Mouse (Mus musculus): ENCODE results near the gene Pik3r5.

Pik3r5 gene

DNA sequence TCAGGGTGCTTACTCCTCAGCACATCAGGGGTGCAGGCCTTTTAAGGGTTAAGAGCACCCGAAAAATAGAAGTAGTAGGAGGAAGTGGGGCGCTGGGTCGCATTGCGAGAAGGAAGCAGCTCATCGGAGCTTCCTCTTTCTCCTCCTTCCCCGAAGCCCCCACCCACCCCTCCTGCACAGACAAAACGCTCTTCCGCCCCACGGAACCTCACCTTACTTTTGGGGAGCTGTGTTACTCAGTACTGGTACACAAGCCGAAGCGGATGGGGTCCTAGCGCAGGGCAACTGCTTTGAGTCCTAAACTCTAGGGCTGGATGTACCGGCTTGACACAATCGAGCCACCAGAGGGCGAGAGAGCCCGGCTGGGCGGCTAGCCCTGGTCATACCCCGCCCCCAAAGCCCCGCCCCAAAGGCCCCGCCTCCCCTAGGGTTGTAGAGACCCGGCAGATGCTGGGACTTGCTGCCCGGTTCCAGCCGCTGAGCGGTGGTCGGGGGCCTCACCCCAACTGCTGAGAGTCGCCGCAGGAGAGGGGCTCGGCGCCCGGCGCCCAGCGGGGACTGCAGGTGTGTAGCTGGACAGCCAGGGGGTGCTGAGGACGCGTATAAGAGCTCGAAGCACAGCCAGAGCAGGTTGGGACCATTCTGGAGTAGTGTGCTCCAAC, at the start of gene Pik3r5:
TSS of gene Pik3r5 (plus strand) at position 423 of the 662 bp plus-strand sequence.
- peak; percentile 87 for DNase-seq (ENCODE audit: low spot score)

DNA sequence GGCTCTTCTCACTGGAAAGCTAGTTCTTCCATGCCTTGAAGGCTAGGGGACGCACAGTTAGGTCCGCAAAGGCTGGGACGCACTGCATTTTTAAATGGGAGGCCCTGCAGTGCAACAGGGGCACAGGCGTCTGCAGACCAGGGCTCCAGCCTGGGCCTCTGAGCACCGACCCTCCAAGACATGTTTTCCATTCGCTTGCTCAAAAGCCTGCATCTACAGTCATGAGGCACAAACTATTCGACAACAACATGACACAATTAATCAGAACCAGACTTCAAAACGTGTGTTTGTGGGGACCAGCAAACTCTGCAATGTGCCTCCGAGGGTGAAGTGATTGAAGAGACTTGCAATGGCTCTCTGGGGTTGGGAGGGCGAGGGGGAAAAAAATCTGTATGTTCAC, 48.4 kb upstream of the Pik3r5 start:
- DNase-seq (ENCODE audit: low spot score): no peak

DNA sequence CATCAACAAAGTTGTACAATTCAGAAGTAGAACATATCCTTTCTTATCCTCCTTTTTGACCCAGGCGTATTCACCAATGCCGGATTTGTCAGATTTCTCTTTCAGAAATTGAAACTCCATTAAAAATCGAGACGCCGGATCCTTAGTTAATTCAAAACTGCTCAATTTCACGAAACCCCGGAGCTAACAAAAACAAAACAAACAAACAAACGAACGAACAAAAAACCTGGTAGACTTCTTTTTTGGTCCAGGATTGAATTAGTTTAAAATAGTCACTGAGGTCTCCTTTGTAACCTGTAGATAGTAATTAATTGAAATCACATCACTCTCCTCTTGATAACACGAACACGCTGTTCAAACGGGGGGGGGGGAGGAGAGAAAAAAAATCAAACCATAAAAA, 47.8 kb upstream of the Pik3r5 start:
- no peak for DNase-seq (ENCODE audit: low spot score)

DNA sequence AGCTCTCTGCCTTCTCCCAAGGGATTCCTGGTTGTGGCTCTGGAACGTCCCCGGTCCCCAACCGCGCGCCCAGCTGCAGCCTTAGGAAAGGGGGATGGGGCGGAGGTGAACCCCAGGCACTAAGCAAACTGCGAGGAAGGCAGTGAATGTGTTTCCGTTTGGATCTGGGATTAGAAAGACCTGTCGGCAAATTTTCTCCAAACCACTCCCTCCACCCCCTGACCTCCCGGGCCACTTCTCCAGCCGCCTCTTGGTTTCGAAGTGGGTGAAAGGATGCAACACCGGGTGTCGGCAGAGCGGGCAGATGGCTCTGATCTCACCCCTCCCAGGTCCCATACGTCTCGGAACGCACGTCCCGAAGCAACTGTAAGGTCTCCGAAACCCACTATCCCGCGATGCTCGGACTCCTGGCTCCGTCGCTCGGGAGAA, 47.3 kb upstream of the Pik3r5 start:
- no peak for DNase-seq (ENCODE audit: low spot score)

DNA sequence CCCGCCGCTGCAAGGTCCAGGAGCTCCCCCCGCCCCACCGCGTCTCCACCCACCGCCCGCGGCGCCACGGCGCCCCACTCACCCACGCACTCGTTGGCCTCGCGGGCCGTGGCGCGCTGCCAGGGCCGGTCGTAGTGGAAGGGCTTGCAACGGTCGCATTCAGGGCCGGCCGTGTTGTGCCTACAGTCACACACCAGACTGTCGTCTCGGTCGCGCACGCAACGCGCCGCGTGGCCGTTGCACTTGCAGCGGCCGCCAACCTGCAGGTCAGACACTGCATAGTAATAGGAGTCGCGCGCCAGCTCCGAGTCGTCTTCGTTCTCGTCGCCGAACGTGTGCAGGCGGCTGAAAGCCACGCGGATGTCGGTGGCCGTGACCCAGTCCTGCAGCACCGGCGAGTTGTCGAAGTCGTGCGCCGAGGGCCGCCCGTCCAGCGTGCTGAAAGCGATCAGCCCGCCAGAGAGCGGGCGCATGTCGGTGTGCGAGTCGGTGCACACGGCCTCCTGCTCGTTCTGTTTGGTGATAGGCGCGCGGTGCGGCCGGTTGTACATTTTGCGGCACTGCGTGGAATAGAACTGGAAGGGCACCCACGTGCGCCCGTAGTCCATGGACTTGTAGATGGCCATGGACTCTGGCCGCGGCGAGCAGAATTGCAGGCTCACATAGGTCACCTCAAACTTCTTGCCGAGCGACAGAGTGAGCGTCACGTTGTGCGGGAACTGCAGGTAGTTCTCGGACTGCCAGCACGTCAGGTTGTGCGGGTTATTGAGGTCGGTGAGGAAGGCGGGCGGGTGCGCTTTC, 46.7 kb upstream of the Pik3r5 start:
- peak; percentile 66 for DNase-seq (ENCODE audit: low spot score)

DNA sequence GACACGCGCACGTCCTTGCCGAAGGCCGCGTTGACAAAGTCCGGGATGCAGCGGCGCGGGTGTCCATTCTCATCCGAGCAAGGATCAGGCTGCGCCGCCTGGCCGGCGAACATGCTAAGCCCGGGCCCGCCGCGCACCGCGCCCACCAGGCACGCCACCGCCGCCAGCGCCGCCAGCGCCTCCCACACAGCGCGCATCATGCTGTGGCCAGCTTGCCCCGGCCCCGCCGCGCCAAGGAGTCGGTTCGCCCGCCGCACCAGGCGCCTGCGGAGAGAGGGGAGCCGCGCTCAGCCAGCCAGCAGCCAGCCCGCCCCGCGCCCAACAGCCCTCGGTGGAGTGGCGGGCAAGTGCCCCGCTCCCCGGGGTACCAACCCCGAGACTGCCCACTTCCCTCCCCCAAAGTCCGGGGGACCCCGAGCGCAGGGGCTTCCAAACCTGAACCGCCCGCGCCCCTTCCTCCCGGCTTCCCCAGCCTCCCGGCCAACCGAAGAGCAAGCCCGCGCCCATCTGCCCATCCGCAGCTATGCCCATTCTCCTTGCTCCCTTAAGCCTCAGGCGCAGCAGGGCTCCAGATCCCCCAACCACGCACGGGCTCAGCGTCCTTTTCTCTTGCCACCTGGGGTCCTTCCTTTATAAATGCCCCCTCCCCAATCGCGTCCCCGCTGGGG, 45.9 kb upstream of the Pik3r5 start:
- DNase-seq (ENCODE audit: low spot score): peak; percentile 51

DNA sequence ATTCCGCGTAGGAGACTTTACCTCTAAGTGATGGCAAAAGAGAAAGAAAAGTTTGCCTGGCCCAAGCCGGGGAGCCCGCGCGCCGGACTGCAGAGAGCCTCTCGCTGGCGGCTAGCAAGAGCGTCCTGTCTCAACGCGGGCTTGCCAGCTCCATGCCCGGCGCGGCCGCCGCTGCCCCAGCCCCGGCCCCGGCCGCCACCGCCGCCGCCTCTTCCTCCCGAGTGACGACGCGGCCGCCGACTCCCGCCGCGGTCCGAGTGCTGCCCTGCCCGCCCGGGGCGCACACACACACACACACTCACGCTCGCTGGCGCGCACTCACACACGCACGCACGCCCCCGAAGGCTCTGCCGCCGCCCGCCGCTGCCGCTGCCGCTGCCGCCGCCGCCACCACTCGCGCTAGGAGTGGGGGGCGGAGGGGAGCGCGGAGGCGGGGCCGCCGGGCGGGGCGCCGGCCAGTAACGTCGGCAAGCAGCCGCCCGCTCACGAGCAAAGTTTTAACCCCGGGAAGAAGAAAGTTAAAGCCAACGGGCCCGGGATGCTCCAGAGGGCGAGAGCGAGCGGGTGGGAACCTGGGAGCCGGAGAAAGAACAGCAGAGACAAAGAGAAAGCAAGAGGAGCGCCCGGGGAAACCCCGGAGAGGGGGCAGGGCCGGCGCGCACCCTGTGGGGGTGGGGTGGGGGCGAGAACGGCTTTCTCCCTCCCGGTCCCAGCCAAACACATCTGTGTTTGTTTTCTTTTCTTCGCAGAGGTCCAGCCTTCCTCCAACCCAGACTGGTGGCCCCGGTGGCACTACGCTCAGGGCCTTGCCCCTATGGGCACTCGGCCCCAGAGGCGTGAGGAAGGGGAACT, 45.1 kb upstream of the Pik3r5 start:
- DNase-seq (ENCODE audit: low spot score): peak; percentile 63

DNA sequence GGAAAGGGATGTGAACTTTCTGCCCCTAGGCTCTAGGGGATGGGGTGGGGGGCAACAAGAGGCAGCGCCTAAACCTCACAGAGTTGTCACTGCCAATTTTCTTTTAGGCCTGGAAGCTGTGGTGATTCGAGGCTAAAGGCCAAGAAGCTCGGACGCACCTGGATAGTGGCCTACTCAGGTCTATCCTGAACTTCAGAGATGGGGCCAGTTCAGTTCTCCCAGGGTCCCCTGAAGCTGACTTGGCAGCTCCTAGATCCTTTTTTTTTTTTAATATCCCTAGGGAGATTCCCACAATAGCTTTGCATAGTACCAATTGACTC, 44.5 kb upstream of the Pik3r5 start:
- no peak for DNase-seq (ENCODE audit: low spot score)

DNA sequence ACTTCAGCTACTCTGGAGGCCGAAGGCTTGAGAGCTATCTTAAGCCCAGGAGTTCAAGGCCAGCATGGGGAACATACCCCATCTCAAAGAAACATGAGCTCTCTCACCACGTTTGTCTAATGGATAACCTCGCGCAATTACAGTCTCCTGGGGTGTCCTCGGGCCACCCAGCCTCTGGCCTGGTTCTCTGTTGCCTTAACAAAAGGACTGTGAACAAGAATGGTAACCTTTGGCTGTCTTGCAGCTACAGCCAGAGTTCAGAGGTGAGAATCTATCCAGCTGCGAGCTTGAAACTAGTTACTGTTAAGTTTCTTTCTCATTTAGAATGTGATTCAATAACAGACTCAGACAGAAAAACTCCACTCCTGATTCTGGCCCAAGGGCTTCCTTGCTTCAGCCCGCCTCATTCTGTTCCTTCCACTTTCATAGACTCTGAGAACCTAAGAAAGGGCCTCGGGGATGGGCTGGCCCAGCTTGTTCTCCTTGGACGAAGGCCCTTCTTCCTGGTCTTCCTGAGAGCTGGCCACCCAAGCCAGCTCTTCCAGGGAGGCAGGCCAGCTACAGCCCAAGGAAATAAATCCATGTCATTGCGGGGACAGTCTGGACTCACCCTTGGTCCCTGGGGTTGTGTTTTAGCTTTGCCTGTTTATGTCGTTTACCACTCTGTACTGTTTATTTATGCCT, 43.8 kb upstream of the Pik3r5 start:
- DNase-seq (ENCODE audit: low spot score): no peak

DNA sequence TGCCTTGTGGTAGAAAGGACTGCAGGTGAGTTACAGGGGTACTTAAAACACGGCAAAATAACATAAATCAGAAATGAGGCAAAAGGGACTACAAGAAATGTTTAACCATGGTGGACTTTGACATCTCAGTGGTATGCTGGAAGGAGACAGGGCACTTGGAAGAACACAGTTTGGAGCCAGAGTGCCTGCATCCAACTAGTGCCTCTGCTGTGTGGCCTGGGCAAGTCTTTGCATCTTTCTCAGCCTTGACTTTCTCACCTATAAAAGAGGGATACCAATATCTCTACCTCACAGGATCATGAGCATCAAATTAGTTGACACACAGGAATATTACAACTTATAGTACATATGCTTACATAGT, 43.3 kb upstream of the Pik3r5 start:
- DNase-seq (ENCODE audit: low spot score): no peak

DNA sequence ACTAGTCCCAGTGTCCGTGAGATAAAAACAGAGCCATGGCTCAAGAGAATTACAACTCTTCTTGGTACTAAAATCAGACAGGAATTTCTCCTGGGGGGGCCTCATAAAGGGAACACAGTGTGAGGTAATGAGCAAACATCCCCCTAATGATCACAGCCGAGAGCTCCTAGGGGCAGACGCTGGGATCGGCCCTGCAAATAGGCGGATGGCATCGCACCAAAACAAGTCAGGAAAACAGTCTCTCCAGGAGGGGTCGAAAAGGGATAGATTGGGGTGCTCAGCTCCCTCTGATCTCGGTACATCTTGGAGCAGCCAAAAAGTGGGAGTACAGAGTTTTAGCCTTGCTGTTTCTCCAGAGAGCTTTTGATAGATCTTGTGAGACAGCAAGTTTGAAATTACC, 42.3 kb upstream of the Pik3r5 start:
- no peak for DNase-seq (ENCODE audit: low spot score)

DNA sequence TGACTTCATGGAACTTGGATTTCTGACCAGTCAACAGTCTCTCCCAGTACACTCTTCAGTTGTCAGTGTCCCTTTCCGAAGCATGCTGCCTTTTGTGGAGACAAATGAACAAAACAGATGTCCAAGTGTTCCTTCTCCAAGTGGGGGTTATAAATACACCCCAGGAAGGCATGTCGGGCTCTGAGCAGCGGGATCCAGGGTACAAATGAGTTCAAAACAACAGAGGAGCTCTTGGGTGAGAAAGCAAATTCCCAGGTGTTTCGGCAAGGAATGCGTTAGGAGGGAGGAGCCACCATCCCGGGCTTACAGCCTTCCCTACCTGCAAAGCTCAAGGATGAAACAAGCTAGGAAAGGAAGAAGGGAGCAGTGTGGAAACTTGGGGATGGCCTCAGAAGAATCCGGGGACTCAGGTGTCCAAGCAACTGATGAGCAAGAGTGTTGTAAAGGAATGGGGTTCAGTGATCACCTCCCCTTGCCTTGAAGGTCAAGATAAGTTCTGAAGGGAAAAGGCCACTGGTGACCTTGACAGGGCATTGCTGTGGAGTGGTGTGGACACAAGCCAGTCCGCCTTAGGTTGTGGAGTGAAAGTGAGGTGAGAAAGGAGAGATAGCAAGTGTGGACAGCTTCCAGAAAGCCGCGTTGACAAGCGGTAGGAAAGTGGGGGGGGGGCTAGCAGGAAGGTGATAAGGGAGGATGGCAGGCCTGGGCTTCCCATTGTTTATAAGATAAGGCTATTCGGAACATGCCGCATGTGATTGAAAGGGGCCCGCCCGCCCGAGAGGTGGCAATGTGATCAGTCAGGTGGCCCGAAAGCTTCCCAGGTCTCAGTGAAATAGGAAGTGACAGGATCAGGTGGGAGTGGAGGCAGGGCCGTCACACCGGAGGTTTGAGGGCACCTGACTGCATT, 41.3 kb upstream of the Pik3r5 start:
- DNase-seq (ENCODE audit: low spot score): no peak

DNA sequence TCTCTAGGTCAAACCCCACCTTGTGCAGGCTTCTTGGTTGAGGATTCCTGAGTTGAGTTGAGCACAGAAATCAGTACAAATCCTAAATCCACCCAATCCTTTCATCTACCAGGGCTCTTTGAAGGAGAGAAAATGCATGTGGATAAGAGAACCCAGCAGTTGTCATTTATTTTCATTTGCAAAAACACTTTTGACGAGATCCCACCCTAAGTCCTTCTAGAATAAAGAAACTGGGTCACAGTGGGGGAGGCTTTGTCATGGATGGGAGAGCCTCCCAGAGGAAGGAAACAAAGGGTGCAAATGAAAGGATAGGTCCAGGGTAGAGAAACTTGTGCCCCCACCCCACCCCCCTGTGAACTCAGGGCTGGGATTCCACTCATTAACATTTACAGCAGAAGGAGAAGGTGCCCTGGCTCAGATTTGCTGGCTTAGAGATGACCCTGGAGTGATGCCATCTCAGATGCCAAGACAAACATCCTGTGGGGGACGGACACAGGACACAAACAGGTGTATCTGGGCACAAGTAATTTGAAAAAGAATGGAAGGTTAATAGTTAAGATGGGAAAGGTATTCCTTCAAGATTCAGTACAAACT, 37.9 kb upstream of the Pik3r5 start:
- DNase-seq (ENCODE audit: low spot score): no peak

DNA sequence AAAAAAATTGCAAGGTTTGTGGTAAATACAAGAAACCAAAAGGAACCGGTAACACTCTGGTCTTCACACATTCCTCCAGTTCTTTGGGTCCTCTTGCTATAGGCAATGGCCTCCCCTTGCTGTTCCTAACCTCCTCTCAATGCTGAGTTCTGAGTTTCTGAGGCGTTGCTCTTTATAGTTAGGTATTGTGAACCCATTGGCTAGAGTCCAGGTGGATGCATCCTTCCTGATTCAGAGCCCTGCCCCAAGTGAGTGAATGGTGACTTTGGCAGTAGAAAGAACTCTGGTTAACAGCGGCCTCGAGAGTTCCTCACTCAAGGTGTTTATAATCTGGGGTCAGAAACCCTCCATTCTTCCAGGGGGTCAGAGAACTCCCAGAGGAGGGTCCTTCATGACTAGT, 37.2 kb upstream of the Pik3r5 start:
- no peak for DNase-seq (ENCODE audit: low spot score)

DNA sequence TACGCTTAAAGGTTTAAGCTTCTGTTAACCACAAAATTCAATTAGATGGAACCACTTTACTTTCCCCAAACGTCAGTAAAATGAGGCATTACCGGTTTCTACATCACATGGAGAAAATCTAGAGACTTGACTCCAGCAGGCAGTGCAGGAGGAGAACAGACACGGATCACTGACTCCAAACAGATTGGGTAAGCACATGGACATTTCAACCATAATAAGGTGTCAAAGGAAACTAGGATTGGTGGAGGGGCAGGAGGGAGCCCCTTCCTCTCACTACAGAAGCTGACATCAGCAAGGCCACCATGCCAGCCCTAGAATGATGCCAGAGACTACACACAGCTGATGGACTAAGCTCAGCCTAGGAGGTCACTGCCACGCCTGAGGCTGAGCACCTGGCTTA, 36.4 kb upstream of the Pik3r5 start:
- no peak for DNase-seq (ENCODE audit: low spot score)

DNA sequence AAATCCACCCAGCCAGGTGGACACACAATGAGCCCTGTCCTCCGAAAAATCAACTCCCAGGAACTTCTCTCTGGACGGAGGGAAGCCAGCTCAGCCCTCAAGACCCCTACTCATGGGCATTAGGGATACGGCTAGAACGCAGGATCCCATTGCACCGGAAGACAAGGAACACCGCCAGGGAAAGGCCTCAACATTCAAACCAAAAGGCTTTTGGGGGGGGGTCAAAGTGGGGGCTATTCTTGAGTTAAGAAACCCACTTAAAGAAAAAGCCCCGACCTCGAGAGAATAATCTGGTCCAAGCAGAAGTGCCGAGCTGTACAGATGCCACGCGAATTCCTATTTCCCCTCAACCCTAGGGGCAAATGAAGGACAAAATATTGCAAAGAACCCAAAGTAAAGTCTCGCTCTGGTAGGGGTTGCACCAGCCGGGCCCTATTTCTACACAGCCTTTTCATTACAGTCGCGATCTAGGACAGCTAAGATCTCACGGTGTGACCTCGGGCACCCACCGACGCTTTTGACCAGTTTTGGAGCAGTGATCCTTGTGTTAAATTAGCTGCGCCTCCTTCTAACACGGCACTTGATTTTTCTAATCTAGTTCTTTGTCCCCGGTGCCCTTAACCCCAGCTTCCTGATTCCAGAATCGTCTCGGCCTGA, 32.9 kb upstream of the Pik3r5 start:
- DNase-seq (ENCODE audit: low spot score): no peak

DNA sequence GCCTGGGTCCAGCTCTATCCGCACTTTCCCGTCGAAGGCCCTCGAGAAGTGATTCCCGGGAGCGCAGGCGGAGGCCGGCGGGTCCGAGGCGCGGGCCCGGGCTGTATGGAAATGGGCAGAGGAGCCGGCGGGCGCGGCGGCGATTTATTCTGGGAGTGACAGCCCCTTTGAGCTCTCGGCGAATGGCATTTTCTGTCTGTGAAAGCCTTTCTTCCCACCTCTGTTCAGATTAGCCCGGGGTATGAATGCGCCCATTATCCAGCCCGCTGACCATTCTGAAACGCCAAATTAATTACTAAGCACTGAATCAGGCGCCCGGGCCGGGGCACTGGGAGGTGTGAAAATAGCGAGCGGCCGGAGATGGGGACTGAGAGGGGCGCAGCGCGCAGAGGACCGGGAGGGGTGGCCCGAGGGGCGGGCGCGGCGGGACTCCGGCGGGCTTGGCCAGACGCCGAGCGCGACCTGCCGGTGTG, 32.3 kb upstream of the Pik3r5 start:
- no peak for DNase-seq (ENCODE audit: low spot score)

DNA sequence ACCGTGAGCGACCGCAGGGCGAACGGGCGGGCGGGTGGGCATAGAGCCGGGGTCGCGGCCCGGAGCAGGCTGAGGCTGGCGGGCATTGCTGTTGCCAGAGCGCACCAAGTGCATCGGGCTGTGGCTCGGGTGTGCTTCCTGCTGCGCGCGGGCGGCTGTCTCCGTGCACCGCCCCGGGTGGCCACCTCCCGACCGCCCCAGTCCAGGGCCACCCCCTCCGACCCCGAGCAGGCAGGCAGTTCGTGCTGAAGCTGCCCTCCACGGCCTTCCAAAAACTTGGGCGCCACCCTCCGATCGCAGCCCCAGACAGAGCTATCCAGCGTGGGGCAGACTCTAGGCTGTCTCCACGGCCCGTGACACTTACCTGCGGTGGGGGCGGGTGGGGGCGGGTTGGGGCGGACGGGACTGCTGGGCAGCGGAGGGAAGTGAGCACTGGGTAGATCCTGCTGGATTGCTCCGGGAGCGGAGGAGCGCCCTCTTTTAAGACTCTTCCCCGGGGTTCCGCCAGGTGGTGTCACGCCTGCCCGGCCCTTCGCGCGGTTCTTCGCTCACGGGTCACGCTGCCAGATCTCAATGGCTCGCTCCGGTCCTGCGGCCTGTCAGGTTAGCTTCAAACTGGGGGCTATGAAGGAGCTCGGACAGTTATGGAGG, 31.8 kb upstream of the Pik3r5 start:
- DNase-seq (ENCODE audit: low spot score): peak; percentile 56

DNA sequence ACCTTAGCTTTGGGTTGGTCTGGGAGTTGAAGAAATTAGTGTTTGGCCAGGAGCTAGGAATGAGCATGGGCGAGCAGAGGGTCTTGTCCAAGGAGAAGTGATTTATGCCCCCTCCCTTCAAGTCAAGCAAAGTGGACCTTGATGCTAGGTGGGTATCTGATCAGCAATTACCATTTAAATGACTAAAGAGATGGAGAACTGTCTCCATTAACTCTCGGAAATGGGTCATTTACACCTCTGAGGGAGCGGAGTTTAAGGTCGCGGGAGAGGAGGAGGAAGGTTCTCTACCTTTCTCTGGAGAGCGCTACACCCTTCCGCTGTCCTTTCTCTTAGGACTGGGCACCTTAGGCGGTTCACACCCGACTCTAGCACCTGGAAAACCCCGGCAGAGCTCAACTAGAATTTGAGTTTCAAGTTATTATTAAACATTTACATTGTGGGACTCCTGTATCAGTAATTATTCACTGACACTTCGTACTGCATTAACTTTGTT, 31.1 kb upstream of the Pik3r5 start, which contains the start of gene Ntn1:
TSS of gene Ntn1 (minus strand) at position 97 of the 493 bp plus-strand sequence.
- no peak for DNase-seq (ENCODE audit: low spot score)
